Mouse (Mus musculus): ENCODE results near the gene Gtpbp1.

The Gtpbp1 gene

DNA sequence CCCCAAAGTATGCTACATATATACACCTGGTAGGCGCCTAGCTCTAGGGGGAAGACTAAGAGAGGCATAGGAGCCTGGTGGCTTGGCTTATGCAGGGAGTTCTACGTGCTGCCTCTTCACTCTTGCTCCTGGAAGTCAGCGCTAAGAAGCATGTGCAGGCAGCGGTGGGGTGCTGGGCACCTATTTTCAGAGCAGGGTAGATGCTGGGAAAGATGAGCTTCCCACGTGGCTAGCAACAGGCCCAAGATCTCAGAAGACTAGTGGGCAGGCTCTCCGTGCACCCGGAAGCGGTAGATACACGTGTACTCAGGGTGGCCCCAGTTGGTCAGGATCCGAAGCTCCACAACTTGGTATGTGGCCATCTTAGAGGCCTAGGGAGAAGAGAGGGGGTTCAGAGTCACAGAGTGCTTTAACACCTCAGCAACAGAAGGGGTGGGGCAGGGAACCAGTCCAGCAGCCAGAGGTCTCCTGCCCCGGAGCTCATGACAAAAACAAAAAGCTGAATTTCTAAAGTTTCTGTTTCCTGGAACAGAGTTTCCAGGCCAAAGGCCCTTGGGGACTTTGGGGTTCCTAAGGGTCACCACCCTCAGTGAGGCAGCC is 34.6 kb downstream of the Gtpbp1 start:
- DNase-seq (ENCODE audit: low read depth): no peak

DNA sequence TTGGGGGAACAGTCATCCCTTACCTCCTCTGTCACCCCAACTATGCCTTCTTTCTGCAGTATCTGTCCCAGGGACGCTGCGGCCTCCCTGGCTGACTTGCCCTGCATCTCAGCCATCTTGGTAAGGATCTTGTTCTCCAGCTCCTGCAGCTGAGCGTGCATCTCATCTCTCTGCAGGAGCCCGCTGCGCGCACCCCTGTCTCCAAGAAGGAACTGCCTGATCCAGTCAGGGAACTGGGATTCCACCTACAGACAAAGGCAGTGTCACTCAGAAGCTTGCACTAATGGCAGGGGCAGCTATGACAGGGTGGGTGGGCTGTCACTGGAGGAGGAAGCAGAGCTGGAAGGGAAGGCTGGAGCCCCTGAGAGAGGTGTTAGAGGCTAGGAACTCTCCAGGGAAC is 37.2 kb downstream of the Gtpbp1 start:
- DNase-seq (ENCODE audit: low read depth): no peak

DNA sequence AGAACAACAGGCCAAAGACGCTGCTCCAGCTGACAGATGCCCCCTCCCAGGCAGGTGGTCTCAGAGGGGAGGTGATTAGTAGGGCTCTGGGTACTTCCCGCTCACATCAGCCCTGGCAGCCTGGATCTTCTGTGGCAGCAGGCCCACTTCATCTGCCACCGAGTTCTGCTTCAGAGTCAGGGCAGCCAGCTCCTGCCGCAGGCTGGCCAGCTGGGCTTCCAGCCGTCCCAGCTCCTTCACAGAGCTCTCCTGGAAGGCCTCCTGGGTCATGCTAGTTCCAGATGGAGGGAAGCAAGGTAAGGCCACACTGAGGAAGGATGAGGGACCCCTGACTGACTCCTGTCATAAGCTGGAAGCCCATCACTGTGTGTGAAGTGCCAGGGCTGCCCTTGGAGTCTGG is 37.7 kb downstream of the Gtpbp1 start:
- DNase-seq (ENCODE audit: low read depth): no peak

DNA sequence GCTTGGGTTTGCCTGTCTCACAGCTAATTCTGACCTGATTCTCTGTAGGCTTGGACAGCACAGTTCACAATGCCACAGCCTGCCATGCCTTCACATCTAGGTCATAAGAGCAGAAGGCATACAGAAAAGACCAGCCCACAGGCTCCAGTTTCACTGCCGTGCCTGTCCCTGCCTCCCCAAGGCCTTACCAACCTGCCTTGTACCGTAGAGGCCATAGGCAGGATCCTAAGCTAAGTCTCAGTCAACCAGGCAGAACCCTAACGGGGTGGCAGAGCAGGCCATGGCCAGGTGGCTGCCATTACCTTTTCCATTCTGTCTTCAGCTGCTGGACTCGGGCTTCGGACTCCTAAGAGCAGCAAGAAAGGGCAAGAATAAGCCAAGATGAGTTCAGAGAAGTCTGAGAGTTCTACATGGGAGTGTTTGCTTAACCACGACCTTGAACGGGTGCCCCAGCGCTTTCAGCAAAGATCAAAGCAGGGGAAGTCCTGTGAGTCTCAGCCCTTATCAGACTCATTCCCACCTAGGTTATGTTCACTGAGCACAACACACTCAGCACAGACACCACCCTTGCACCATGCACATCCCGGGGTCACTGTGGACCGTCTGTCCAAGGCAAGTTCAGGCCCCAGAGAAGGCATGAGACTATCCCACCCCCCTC is 38.2 kb downstream of the Gtpbp1 start:
- no peak for DNase-seq (ENCODE audit: low read depth)

DNA sequence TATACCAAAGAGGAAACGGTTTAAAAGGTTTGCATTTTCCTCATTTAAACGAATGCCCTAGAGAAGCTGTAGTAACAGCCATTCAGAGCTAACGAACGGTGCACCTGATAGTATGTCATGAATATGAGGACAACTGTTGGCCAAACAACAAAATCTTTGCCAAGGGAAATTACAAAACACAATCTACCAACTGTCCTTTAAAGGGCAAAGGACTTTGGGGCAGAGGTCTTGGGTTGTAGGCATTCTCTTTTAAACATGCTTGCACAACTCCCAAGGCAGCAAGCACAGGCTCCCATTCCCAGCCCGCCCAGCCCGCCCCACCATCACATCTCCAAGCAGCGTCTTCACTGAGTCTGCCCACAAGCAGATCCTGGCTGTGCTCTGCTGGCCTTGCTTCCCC is 40.9 kb downstream of the Gtpbp1 start:
- DNase-seq (ENCODE audit: low read depth): no peak

DNA sequence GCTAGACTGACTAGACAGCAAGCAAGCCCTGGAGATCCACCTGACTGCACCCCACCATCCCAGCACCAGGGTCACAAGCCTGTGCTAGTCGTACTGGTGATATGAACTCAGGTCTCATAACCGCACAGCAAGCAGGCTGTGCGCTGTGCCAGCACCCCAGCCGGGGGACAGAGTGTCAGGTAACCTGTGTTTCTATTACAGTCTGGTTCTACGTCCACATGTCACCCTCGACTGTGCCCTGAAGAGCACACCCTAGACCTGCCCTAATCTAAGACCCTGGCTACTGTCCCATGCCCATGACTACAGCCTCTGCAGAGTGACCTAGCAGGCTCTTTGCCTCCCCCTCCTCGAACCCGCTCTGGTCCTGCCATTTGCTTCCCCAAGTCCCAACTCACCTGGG is 42.5 kb downstream of the Gtpbp1 start:
- DNase-seq (ENCODE audit: low read depth): no peak

DNA sequence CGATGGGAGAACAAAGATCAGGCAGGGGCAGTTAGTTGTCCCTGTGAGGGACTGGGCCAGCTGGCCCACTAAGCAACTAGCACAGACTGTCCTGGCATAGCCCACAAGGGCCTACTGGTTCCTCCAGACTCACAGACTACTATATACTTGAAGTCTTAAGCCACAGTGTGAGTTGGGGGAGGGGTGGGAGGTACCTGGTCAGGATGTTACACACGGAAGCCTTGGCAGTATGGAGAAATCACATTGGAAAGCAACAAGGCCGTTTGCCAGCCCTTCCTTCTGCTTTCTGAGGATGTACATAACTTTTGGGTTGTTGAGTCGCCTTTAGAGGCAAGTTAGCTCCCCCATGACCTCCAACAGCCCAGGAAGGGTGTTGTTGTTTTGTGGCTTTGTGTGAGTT is 43.0 kb downstream of the Gtpbp1 start:
- DNase-seq (ENCODE audit: low read depth): no peak

DNA sequence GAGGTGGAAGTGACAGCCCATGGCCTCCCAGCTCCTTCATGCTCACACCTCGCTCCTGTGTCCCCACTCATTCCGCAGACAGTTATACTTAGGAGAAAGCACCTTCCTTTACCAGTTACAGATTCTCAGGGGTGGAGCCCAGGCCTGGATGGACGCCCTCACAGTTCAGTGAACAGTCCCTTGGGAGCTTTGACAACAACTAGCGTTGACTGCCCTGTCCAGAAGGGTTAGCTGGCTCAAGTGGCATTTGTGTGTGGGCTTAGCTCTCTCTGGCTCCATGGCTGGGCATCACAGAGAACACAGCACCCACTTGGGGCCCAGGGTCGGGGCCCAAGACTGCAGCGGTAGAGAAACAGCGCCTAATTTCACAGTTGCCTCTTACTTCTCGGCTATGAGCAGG is 43.7 kb downstream of the Gtpbp1 start:
- no peak for DNase-seq (ENCODE audit: low read depth)

DNA sequence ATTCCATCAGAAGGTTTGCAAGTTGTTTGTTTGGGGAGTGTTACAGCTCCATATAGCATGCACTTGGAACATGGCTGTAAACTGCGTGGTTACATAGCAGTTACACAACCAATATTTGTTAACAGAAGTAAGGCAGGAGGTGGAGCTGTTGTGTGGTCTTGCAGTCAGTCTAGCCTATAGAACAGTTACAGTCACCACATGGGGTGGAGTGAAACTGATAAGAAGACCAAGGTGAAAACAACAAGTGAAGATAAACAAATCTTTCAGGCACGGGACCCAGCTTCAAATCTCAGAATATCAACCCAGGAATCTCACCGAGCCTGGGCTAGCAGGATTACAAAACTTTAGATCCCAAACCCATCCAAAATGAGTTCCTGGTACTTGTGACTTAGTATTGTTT is 50.1 kb downstream of the Gtpbp1 start:
- no peak for DNase-seq (ENCODE audit: low read depth)

DNA sequence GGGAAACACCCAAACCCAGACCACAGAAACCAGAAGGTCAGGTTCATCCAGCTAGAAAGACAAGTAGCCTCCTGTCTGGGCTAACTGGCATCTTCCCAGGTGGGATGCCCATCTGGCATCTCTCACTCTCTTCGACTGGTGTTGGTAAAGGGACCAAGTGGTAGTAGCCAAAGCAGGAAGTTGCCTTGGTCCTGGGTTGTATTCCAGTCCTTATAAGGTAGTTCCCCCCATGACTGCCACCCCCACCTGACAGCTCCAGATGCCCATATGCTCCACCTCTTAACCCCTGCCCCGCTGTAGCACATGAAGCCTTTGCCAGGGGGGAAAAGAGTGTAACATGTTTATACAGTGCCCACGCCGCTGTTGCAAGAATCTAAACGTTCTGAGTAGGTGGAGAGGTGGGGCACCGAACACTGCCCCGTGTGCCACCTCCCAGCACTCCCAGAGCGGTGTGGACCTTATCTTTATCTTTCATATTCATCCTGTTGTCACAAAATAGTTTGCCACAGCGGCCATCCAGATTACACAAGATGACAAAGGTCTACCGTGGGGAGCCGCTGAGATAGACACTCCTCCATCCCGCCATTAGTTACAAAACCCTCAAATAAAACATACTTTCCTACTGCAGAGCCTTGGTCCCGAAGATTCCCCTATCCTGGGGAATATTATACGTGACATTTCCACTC is 50.7 kb downstream of the Gtpbp1 start:
- peak; percentile 52 for DNase-seq (ENCODE audit: low read depth)

DNA sequence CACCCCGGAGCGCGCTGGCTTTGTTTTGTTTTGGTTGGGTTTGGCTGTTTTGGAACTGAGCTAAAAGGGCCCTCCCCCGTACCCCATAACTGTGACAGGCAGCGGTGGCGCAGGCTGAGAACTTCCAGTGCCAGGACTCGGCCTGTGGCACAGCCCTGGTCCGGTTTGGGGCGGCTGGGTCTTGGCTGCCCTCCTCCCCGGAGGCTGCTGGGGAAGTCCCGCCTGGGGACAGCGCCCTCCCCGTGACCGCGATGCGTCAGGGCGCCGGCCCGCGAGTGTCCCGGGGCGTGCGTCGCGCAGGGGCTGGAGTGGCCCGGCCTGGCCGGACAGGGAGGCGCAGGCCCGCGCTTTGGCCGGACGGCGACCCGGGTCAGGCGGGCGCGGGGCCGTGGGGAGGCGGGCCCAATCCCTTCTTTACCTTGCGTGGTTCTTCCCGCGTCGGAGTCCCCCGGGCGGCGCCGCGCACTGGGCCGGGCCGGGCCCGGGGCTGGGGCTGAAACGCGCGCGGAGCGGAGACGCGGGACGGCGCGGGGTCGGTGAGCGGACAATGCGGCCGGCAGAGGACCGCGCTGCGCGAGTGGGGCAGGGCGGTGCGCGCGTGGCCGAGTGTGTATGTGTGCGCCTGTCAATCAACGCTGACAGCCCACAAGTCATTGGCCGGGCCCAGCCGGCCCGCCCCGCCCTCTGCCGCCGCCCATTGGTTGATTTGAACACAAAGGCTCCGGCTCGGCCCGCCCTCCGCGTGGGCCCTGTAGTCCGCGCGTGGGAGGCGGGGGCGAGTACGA is 51.5 kb downstream of the Gtpbp1 start, which contains the start of gene Sun2:
Gene Sun2 (minus strand): TSS at position 616 of the 785 bp plus-strand sequence.
- peak; percentile 51 for DNase-seq (ENCODE audit: low read depth)

DNA sequence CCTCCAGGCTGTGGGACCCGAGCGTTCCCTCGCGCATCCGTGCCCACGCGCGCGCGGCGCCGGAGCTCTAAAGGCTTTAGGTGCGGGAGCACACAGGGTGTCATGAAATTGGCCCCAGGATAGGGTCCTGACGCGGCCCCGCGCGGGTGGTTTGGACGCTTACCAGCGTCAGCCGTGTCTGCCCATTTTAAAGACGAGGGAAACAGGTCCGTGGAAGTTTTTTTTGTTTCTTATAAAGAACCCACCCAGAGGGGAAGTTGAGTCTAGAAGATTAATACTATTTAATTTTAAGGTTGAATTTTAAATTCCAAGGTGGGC is 52.0 kb downstream of the Gtpbp1 start:
- no peak for DNase-seq (ENCODE audit: low read depth)

DNA sequence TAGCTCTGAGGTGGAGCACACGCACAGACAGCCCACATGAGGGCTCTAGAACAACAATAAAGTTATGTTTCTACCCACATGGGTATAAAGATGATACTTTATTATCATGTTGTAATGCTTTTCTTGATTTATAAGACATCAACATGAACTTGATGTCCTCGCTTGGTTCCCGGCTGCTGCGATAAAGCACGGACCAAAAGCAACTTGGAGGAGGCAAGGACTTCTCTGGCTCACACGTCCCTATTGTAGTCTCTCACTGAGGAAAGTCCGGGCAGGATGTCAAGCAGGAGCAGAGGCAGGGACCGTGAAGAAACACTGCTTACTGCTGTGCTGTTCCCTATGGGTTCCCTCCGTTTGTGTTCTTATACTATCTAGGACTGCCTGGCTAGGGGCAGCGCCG is 53.4 kb downstream of the Gtpbp1 start:
- DNase-seq (ENCODE audit: low read depth): no peak

DNA sequence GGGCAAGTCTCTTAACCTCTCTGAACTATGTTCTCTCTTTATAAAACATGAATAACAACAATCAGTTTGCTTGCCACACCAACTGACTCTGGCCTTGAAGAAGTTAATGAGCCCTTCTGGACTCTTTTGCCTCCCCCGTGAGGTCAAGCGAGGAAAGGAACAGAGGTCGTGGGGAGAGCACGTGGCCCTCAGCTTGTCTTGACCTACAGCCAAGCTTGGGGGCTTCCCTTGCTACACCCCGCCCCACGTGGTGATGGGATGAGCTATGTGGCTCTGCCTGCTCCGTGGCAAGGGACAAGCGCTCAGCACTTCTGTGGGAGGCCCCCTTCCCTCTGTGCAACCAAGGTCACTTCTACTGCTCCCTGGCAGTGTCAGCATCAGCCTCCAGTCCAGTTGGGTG is 54.1 kb downstream of the Gtpbp1 start:
- DNase-seq (ENCODE audit: low read depth): no peak

DNA sequence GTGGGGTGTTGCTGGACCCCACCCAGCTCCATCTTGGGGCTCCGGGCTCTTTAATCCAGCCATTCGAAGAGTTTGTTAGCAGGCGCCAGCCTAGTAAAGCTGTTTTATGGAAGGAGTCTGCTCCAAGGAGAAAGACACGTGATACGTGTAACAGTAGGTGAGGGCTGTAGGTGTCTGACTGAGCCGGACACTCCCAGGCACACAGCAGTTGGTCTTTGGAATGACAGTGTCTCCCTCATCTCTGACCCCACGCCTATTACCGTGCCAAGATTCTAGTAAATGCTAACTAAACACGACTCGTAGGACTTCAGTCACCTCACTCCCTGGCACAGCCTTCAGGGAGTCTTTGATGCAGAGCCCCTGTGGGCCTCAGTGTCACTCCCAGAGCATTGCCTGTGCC is 54.7 kb downstream of the Gtpbp1 start:
- no peak for DNase-seq (ENCODE audit: low read depth)

DNA sequence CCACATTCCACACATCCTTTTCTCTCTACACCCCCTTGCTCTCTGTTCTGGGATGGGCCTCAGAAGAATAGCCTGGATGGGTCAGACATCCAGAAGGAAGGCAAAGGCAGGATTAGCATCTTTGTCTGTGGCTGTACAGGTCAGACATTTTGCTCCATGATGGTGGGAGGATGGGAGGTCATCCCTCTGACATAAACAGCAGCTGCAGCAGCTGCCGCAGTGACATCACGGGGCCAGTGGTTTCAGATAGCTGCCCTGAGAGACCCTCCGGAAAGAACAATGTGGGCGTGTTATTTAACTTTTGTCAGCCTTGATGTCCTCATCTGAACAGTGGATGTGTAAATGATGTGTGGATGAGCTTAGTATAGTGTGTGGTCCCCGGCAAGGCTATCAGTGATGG is 55.2 kb downstream of the Gtpbp1 start:
- DNase-seq (ENCODE audit: low read depth): no peak

DNA sequence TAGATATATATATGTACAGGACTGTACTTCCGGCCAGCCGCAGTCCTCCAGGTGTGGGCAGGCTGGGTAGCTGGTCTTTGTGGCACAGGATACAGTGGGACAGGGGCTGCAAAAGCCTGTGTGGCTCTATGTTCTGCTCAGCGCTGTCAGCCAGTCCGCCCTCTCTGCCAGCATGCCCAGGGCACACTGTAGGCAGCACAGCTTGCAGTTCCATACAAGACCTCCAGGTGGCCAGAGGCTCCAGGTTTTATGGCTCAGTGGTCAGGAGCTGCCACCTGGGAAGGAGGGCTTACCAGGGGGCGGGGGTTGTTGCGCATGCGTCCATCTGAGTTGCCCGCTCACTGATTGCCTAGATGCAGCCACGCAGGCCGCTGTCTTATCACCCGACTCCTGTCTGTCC is 57.4 kb downstream of the Gtpbp1 start:
- DNase-seq (ENCODE audit: low read depth): no peak

DNA sequence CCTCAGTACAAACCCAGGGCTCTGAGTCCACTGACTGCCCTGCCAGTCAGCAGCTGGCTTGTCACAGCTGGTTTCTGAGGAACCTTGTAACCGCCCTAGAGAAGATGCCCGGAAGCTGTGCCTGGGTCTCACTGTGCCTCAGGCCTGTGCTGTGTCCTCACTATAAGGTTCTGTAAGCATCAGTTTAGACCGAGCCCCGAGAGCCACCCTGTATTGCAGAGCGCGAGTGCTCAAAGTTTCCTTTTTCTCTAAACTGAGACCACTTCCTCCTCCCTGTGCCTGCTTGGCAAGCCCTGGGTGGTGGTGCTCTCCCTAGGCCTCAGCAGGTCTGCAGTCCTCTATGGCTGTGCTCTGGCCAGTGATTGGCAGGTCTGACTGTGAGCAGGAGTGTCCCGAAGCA is 58.5 kb downstream of the Gtpbp1 start:
- DNase-seq (ENCODE audit: low read depth): no peak

DNA sequence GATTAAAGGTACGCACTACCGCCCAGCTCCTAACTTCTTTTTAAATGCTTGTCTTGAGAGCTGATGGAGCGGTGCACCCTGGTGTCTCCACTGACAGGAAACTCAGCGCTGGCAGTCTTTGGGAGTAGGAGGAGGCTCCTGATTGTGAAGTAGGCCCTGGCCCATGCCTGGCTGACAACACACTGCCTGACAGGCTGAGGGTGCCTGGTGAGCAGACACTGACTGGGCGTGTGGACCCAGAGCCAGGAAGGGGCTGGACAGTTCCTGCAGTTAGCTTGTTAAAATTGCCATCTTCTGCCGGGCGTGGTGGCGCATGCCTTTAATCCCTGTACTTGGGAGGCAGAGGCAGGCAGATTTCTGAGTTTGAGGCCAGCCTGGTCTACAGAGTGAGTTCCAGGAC is 59.6 kb downstream of the Gtpbp1 start:
- DNase-seq (ENCODE audit: low read depth): no peak

DNA sequence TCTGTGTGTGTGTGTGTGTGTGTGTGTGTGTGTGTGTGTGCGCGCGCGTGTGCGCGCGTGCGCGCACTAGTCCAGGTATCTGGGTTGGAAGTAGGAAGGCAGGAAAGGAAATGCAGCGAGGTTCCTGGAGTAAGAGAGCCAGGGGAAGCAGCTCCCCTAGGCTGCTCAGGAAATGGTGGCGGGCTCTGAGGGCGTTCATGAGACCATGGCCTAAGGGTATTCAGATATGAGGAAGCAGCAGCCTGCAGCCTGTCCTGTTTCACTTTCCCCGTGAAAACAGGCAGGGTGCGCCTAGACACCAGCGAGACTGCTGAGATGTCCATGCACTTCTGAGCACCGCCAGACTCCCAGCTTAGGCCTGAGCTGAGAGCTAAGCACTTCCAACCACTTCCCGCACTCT is 61.1 kb downstream of the Gtpbp1 start:
- DNase-seq (ENCODE audit: low read depth): no peak

DNA sequence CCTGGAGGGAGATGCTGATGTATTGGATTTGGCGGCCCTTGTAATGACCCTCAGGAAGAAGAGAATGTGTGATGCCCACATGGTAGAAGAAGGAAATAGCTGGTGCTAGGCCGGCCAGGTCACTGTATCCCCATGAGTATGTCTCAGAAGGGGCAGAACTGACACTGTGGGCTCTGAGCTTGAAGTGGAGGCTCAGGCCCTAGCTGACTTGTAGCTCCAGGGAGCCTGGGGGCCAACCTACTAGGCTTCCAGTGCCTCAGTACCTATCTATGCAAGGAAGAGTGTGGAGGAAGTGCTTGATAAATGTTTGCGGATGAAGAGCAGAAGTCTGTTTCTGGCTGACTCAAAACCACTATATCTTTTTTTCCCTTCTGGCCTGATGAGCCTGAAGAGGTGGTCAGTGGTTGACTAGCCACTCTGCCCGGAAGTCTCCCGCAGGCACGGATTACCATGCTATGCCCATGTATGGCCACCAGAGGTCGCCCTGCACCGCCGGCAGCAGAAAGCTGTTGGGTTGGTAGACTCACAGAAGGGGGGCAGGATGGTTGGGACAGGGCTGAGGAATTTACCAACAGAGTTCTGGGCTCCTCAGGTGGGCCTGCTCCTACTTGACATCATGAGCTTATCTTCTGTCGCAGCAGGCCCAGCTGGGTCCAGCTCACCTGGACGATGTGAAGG is 62.2 kb downstream of the Gtpbp1 start:
- DNase-seq (ENCODE audit: low read depth): no peak

DNA sequence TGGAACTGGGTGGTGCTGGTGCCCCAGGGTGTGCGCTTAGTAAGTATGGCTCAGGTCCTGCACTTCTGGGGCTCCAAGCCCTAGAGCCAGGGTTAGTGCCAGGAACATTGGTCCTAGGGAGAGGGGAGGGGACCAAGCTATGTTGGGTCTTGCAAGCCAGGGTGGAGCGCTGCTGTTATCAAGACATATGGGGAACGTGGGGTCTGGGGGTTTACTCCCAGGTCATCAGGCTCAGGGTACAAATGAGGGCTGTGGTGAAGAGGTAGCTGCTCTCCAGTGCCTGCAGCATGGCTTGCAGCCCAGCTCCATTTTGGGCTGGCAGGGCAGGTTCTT is 62.7 kb downstream of the Gtpbp1 start:
- no peak for DNase-seq (ENCODE audit: low read depth)

DNA sequence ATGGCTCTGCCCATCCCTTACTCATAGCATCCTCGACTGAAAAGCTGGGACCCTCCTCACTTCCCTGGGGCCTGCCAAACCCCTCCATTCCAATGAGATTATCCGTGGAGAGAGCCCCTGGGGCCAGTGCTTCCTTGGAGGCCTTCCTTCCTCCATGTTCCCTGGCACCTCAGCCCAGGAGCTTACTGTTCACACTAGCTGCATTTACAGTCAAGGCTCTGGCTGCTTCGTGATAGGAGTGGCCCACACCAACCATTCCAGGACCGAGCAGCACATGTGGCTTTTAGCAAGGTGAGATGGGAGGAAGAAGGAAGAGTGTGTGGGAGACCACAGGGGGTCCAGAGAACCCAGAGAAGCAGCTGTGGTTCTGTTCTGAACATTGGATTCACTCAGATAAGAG is 63.2 kb downstream of the Gtpbp1 start:
- no peak for DNase-seq (ENCODE audit: low read depth)
